Mouse (Mus musculus) cerebellum, postnatal 4 days (tissue): Measurements from ENCODE around the gene Zfp1.

ENCODE experiments used
- DNase-seq, 2 experiments: peaks; one replicate each; pipeline ENCODE4 v3.0.0; 2022; ENCODE audit warnings: low spot score in 2 of 2, mixed read lengths in 1 of 2

The Zfp1 gene

DNA sequence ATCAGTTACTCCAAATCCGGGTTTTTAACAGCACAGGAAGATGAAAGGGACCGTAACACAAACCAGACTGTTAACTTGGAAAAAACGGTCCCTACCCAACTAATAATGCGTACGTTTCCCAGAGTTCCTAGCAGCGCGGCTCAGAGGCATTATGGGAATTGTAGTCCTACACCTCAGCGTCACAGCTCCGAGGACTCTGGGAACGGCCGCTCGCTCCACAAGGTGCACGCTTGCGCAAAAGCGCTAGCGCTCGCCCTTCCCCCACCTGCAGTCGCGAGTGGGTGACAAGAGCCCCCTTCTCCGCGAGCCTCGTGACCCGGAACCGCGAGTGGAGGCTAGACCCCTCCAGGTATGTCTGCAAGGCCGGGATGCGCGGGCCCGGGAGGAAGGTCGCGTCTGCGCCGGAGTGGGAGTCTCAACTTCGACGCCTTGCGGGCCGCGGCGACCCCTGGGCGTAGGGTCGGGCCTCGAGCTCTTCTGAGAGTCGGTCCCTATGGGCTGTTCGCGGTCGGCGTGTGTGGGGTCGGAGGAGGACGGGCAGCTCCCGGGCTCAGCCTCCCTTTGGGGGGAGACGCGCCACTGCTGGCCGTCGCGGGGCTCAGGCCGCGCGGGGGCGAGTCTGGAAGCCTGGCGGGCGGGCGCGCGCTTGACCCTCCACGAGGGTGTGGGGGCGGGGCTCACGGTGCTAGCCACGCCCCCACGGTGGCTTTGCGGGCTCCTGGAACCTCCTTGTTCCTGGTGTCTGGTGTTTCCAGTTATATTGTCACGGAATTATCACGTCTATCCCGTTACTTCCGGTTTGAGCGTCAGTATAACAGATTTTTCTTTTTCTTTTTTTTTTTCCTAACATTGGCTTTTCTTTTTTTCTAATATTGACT lies at the start of gene Zfp1:
TSS of gene Zfp1 (plus strand) at position 138 of the 878 bp plus-strand sequence.
- DNase-seq: peak; percentile 77 to 90

DNA sequence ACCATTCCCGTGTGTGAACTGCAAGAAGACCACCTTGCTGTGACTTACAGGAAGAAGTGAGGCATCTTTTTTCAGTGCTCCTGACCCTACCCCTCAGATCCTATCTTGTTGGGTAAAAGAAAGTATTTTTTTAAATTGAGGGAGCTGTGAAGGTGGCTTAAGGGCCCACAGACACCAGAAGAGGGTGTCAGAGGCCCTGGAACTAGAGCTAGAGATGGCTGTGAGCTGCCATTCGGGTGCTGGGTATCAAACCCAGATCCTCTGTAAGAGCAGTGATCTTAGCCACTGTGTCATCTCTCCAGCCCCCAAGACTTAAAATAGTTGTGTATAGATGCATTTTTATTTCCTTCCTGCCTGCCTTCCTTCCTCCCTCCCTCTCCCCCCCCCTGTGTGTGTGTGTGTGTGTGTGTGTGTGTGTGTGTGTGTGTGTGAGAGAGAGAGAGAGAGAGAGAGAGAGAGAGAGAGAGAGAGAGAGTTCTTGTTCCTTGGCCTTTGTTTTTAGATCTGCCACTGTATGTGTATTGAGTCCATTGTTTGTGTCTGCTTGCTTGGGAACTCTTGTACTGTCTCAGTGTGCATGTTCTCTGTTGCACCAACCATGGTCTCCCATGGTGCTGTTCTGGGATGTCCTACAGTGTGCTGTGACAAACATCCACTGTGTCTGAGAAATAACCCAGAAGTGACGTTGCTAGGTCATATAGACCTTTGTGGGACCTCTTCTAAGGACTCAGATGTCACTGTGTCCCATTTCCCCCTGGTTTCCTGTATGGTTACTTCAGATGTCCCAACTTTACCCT lies 49.0 kb upstream of the Zfp1 start:
- DNase-seq: no peak

DNA sequence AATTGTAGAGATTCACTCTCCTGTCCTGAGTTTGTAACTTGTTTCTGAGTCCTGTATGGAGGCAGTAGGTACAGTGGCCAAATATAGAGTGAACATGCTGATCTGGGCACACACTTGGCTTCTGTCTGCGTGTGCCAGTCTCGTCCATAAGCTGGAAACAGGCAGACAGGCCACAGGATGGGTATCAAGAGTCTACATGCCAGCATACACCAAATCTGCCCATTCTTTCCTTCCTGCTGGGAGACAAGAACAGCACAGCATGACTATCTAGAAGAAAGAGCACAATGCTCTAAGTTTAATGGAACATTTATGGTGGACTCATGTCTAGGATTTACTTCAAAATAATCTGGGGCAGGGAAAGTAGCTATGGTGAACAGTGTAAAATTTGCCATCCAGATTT lies 48.2 kb upstream of the Zfp1 start:
- no peak for DNase-seq

DNA sequence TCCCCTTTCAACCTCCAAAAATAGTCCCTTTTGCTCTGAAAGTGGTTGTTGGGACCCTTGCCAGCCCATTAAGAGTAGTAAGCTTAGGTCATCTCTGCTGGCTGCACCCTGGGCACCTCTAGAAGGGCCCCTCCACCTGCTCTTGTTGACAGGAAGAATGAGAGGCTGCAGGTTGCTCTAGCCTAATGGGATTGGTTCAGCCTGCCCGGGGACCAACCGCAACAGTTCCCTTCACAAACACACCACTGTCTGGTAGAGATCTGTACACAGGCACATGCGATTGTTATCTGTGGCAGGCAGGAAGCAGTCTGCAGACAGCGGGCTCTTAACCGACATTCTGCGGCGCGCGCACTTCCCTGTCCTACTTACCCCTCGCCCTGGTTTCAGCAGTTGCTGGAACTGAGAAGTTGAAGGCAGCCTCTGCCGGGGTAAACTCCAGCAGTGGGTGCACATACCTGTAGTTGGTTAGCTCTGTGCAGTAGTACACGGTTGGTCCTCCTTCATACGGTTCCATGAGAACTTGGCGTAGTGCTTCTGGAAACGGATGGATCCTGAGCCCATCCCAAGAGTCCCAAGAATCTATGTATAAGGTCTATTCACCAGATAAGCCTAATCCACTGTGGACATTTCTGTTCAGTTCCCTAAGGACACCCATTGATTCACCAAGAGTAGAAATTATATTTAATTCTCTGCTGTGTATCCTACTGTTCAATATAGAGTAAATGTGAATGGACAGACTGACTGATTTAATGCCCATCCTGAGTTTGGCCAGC lies 47.3 kb upstream of the Zfp1 start:
- no peak for DNase-seq

DNA sequence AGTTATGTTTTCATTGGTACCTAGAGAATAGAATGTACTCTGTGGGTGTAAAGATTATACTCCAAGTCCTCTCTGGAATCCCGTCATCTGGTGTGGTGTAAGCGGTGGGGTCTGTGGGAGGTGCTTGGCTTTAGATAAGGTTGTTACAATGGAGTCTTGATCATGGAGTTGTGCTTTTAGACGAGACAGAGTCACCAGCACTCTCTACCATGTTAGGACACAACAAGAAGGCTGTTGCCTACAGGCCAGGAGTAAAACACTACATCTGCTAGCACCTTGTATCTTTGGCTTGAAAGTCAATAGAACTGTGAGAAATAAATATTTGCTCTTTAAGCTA lies 46.7 kb upstream of the Zfp1 start:
- no peak for DNase-seq

DNA sequence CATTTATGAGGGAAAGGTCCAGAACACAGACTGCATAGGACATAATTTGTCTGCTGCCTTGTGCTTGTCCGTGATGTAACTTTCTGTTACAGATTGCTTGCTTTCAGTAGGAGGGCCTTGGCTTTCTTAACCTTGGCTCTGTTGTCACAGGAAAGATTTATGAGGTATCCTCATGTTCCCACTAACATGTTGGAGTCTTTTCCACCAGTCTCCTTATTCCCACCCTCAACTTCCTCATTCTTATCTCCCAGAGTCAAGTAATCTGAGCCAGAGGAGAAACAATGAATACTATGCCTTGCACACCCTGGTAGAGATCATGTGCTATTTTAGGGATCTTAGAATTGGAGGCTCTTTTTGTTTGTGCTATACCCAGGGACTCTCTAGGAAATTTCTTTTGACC lies 45.9 kb upstream of the Zfp1 start:
- no peak for DNase-seq

DNA sequence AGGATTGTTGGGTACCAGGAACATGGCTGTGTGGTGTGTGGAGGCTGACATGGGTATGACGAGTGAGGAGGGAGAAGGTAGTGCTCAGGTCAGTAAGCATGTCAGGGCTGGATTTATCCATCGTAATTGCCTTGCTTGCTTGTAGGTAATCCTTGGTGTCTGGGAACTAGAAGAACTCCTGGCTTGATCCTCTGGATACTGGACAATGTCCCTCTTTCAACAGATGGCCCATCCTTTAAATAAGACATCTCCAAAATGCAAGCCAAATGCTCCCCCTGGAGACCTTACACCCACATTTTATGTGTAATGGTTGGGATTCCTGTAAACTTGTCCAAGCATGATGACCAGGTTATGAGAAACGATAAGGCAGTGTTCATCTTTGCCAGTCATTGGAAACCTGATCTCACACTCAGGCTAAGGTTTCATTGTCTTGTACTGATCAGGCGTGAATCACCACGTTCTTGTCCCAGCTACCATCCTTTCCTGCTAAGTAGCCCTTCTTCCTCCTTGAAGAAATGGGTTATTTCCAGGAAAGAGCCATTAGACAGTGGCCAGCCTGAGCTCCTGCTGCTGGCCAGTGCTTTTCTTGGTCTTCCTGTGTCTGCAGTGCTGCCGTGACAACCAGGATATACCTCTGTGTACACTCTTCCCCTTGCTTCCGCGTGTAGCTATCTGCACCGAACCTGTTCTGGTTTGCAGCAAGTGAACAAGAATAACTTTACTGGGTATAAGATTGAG lies 43.3 kb upstream of the Zfp1 start:
- no peak for DNase-seq

DNA sequence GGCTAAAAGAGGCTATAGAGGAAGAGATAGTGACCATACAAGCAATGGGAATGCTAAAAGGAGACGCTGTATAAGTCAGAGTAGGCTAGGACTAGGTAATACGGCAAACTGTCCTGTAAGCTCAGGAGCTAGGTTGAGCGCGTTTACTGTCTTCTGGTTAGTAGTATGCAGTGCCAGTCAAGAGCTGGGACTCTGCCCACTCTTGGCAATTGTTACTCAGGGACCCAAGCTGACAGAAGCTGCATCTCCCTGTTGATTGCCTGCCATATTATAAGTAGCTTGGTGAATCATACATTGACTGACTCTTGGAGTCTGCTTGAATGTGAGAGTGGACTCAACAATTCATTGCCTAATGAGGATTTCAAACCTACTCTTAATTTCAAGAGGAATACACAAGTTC lies 41.2 kb upstream of the Zfp1 start:
- DNase-seq: peak in 1 of 2 experiments; percentile 32

DNA sequence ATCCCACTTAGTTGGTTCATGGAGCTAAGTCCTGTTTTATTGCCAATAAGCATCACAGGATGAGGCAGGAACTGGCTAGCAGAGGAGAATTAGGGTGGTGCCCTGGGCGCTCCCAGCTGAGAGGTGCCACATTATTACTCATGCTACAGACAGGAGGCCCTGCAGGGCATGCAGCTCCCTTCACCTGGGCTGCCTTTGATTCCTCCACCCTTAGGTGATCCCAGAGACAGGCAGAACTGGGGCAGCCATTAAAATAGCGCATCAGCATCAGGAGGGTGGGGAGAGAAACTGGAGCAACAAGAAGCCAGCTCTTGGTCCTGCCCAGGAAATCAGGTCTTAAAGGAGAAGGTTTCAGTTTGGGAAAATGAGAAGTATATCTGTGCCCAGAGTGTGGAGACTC lies 38.2 kb upstream of the Zfp1 start:
- DNase-seq: no peak

DNA sequence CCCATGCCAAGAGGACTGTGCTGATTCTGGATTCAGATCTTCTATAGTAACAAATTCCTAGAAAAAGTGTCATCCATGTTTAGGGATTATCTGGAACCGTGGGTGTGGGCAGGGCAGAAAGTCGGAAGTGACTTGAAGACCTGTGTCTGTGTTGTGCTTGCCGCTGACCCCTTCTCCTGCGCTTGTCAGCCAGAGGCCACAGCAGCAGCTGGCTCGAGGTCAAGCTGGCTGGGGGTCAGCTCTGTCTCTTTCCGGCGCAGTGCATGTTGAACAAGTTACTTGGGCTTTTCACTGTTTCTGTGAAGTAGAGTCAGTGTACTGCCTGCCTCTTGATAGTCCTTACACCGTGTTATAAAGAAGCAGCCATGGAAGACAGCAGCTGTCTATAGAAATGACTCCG lies 36.2 kb upstream of the Zfp1 start:
- DNase-seq: no peak

DNA sequence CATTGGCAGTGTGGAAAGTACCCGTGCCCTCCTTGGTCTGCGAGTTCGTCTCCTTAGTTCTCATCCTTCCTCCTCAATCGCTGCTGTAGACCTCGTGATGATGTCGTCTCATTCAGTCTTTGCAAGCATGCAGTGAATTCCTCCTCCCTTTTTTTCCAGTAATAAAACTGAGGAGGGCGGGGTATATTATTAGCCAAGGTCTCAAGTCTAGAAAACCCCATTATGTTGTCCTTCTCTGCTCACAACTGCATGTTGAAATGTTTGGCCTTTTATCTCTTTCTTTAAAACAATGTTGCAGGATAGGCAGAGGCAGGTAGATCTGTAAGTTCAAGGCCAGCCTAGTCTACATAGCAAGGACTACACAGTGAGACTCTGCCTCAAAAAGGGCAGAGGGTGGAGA lies 35.8 kb upstream of the Zfp1 start:
- DNase-seq: no peak

DNA sequence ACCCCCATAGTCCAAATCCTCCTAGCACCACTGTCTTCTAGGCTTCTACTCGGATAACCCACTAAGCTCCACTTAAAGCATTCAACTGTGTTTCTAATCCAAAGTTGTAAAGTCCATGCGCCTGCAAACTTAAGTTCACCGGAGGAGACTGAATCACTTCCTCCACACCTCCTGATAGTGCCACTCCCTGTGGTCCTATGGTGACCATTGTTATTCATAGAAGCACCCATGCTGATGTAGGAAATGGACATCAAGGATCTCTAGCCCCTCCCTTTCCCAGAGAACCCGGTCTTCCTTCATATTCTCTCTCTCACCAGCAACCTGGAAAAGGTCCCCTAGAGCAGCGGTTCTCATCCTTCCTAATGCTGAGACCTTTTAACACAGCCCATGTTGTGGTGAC lies 30.0 kb upstream of the Zfp1 start:
- no peak for DNase-seq

DNA sequence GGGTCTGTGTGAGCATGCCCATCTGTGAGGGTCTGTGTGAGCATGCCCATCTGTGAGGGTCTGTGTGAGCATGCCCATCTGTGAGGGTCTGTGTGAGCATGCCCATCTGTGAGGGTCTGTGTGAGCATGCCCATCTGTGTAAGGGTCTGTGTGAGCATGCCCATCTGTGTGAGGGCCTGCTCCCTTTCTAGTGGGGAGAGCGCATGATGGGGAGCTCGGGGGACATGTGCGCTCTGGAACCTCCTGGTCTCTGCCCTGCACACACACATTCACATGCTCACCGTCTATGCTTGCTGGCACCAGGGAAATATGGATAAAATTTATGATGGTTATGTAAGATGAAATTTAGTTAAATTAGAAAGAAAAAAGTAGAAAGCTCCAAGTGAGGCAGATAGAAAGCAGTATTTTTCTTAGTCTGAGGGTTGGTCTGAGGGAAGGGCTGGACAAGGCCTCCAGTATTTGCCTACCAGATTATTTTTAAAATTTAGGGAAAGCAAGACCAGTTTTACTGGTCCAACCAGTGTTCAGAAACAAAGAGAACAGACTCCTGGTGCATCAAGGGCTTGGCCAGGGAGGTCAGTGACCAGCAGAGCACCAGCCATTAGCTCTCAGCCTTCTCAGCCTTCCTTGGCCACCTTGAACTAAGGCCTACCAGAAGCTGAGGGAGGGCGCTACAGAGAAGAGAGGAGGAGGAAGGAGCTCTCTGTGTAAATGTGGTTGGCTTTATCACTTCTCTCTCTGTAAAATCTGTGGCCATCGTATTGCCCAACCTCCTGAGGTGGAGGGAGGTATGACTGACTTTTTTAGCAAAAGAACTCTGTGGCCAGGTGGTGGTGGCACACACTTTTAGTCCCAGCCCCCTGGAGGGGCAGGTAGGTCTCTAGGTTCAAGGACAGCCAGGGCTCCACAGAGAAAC lies 28.2 kb upstream of the Zfp1 start:
- no peak for DNase-seq

DNA sequence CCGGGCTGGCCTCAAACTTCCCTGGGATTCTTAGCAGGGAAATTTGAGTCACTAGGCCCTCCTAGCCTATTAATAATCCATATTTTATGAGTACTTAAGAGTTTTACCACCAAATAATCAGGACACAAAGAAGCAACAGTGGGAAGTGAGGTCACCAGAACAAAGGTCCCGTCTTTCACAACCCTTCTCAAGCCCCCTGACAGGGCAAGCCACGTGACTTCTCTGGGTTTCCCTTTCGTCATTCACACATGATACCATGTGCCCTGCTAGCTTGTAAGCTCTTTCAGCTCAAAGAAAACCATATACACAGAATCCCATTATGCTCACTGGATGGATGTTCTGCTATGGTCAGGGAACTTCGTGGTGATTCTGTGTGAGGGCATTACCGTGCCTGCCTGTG lies 25.4 kb upstream of the Zfp1 start:
- DNase-seq: no peak

DNA sequence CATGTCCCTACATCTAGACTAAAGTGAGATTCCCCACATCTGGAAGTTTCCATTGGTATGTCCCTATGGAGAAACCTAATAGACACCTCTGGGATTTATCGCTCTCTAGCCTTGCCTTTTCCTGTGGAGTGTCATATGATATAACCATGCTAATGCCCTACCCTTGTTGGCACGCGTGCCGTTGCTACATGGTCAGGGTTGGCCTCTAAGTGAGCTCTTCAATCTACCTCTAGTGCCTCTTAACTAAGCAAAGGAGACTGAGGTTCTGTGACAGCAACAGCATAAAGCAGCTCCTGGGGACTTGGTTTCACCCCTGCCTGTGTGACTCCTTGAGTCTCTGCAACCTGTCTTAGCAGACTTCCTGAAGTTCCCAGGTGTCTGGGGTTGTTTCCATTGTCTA lies 24.9 kb upstream of the Zfp1 start:
- DNase-seq: no peak

DNA sequence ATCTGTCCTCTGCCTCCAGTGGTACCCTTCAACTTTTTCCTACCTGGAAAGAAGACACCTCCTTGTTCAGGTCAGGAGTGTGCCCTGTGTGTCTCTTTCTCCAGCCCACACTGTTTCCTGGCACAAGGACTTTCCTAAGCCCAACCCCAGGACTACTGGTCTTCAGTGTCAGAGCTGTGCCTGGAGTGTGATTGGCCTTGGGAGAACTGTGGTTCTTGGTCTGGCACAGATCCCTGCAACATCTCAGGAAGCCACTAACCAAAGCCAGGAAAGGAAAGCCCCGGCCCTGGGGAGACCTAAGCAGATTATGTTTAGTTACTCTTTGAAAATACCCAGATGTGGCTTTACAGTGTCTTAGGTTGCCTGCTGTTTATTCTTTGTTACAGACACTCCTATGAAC lies 23.3 kb upstream of the Zfp1 start:
- no peak for DNase-seq

DNA sequence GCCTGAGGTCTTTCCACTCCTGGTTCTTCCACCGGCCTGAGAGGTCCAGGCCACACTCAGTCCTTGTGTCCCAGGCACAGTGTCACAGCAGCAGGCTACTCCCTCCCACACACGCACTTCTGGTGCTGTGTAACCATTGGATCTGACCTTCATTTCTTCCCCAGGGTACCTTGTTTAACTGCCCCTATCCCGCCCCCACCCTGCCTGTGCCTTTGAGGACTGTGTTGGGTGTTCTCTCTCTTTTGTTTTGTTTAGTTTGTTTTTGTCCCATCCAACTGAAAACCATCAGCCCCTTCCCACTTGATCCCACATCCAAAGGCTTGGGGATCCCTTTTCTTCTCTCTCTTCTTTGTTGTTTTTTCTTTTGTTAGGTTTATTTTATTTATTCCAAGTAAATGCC lies 21.1 kb upstream of the Zfp1 start:
- no peak for DNase-seq

DNA sequence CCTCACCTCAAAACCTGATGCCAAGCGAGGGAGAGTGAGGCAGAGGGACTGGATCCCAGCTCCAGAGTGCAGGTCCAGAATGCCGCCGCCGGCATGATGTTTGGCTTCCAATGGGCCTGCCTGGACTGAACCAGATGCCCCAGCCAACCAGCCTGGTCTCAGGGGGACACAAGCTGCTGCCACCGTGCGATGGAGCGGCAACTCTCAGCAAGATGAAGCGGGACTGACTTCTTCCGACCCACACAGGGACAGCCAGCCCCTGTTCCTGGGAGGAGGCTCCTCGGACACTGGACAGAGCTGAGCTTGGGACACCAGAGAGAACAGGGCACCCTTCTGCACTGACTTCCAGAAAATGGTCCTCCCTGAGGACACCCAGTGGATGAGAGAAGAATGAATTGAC lies 20.6 kb upstream of the Zfp1 start:
- DNase-seq: no peak

DNA sequence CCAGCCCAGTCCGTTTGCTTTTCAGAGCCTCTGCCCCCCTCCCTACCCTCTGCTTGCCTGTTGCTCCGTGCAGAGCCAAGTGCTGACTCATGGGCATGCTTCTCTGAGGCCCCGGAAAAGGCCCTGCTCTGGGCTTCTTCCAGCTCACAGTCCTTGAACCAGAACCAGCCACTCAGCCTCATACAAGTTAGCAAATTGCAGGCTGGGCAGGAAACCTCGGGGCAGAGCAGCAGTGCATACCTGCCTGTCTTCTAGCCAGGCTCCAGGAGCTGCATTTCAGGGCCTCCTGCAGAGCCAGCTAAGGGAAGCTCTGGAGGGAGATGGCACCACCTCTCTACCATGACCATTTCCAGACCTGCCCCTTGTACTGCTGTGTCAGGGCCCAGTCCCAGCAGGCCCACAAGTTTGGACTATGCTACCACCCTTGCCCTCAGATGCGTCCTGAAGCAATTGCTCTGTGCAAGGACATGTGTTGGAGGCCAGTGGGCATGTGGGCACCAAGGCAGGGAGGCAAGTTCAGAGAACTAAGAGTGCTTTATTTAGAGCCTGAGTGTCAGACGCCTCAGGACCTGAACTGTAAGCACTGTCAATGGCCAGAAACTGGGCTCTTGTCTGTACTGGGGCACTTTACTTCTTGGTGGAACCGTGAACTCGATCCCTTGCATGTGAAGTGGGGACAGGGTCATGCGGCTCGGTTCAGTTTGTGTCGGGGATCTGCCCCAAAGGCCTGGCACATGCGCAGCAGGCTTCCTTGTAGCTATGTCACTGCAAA lies 18.9 kb upstream of the Zfp1 start:
- DNase-seq: no peak

DNA sequence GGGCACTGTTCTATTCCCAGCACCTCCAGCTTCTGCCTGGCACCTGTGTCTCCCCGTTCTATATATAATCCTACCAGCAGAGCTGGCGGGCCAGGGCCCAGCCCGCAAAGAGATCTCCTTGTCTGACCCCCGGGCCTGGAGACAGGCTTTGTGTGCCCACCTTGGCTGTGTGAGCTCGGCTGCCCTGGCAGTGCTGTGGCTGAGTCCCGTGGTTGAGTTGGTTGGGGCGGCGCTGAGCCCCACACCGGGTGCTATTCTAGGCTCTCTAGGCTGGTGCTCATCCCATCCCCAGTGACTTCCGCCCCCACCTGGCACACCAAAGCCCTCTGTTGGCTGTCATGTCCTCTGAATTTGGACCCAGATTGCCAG lies 18.4 kb upstream of the Zfp1 start:
- DNase-seq: no peak
